Comparison of ENCODE assay signal across 9 mouse cellular contexts in the genomic region with DNA sequence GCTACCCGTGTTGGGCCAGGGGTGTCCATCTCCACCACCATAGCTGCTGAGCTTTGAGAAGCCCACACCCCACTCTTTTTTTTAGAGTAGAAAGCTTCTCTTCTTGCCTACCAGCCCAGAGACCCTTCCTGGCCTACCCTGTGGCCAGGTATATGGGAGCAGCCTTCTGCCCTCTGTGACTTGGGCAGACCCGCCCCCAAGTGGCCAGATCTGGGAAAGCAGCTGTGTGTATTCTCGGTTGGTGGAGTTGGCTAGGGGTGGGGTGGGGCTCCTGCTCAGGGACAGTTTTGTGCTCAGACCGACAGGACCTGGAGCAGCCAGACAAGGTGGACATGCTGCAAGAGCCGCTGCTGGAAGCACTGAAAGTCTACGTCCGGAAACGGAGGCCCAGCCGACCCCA. TPM values are rescaled to one million over a fixed set of nuclear protein-coding genes. Genes with fewer than 3 reads are reported as not detected.
A peak's percentile ranks its signal among the peaks of the same experiment; 100 is the strongest.
DNase-seq lines count a peak whose midpoint lies in the region; ATAC-seq lines count a peak whose summit lies in the region.
"Had no signal": no experiment of that assay in that cellular context is flagged by ENCODE, and none has a peak within 500 bp of the region (broad histone marks: within the 10 kb centered on the region; RNA-seq: fewer than 3 reads in every experiment).

No protein-coding gene starts in this region.

- H3K4me2 ChIP-seq in intestine, embryonic 14.5 days (ENCODE audit: low read length), result no peak overlapping the region
- no peak overlapping the region for H3K4me2 ChIP-seq in liver, embryonic 11.5 days
- H3K4me2 ChIP-seq in neural tube, embryonic 11.5 days (ENCODE audit: low read depth), result no peak overlapping the region
- H3K4me2 ChIP-seq: stomach, embryonic 15.5 days had no signal

- no peaks in the 10 kb centered on the region for H3K27me3 ChIP-seq in intestine, embryonic 14.5 days (replicated peaks; ENCODE audit: control insufficient read depth, insufficient read depth, low read length)
- peaks cover 14% of the 10 kb centered on the region for H3K27me3 ChIP-seq in liver, embryonic 11.5 days (replicated peaks; ENCODE audit: control insufficient read depth, insufficient read depth, low read length)
- H3K27me3 ChIP-seq in neural tube, embryonic 11.5 days (ENCODE audit: control insufficient read depth, insufficient read depth, low read length), result no peaks in the 10 kb centered on the region
- H3K27me3 ChIP-seq: stomach, embryonic 15.5 days had no signal

- ATAC-seq in intestine, embryonic 14.5 days (replicated peaks; ENCODE audit: low FRiP score, low TSS enrichment, low read depth), result peak; percentile 25
- ATAC-seq in liver, embryonic 11.5 days (replicated peaks; ENCODE audit: low FRiP score), result peak; percentile 64; the same call in 1 of the 2 replicates
- ATAC-seq in neural tube, embryonic 11.5 days (ENCODE audit: insufficient read depth, low FRiP score, low TSS enrichment), result no peak

- 52% methylated on average over 9 of the region's 9 CpGs for WGBS in intestine, embryonic 14.5 days
- 44% methylated on average over 9 of the region's 9 CpGs for WGBS in liver, embryonic 11.5 days
- 58% methylated on average over 9 of the region's 9 CpGs for WGBS in neural tube, embryonic 11.5 days

- H3K36me3 ChIP-seq in intestine, embryonic 14.5 days (ENCODE audit: control insufficient read depth, insufficient read depth, low read length), result peaks cover 75% of the 10 kb centered on the region
- H3K36me3 ChIP-seq in liver, embryonic 11.5 days (ENCODE audit: control insufficient read depth, insufficient read depth, low read length), result peaks cover 19% of the 10 kb centered on the region
- H3K36me3 ChIP-seq in neural tube, embryonic 11.5 days (ENCODE audit: control insufficient read depth, insufficient read depth, low read length), result peaks cover 30% of the 10 kb centered on the region

- DNase-seq in ovary, postnatal 14 days (ENCODE audit: low spot score), result peak; percentile 84
- DNase-seq in ovary, adult 18-20 months (ENCODE audit: low spot score), result no peak
- peak; percentile 83 for DNase-seq in cerebellum, adult 11-12 months
- peak; percentile 77 to 87 for DNase-seq in frontal cortex, postnatal 25 days (ENCODE audit: low spot score in 2 of 2)
- DNase-seq in intestine, embryonic 14.5 days (ENCODE audit: low spot score), result peak; percentile 93
- no peak for DNase-seq in liver, embryonic 11.5 days (ENCODE audit: low spot score)
- DNase-seq in neural tube, embryonic 11.5 days (ENCODE audit: low spot score), result peak; percentile 81
- DNase-seq in thymus, adult 18-20 months, result peak; percentile 73 to 79

- H3K9me3 ChIP-seq in intestine, embryonic 14.5 days (ENCODE audit: control insufficient read depth, low read length), result 0 out of 2 replicates have a peak, but pooled peaks cover 5% of the 10 kb centered on the region
- no peaks in the 10 kb centered on the region for H3K9me3 ChIP-seq in liver, embryonic 11.5 days (ENCODE audit: control insufficient read depth, low read length)
- H3K9me3 ChIP-seq in neural tube, embryonic 11.5 days (ENCODE audit: control insufficient read depth, low read length), result no peaks in the 10 kb centered on the region
- H3K9me3 ChIP-seq: stomach, embryonic 15.5 days had no signal

- H3K27ac ChIP-seq in intestine, embryonic 14.5 days (ENCODE audit: low read depth), result no peak overlapping the region
- H3K27ac ChIP-seq in liver, embryonic 11.5 days (ENCODE audit: low read depth, low read length), result no peak overlapping the region
- no peak overlapping the region for H3K27ac ChIP-seq in neural tube, embryonic 11.5 days (ENCODE audit: low read depth, low read length)

- no peak overlapping the region for H3K4me3 ChIP-seq in intestine, embryonic 14.5 days (ENCODE audit: low read depth, low read length)
- no peak overlapping the region for H3K4me3 ChIP-seq in liver, embryonic 11.5 days (ENCODE audit: low read depth, low read length)
- no peak overlapping the region for H3K4me3 ChIP-seq in neural tube, embryonic 11.5 days (ENCODE audit: low read depth, low read length)
- H3K4me3 ChIP-seq: stomach, embryonic 15.5 days had no signal

- H3K9ac ChIP-seq in intestine, embryonic 14.5 days (ENCODE audit: low read length), result no peak overlapping the region
- no peak overlapping the region for H3K9ac ChIP-seq in liver, embryonic 11.5 days (ENCODE audit: low read depth, low read length)
- no peak overlapping the region for H3K9ac ChIP-seq in neural tube, embryonic 11.5 days (ENCODE audit: low read length)
- H3K9ac ChIP-seq: stomach, embryonic 15.5 days had no signal

- peaks cover 44% of the 10 kb centered on the region for H3K4me1 ChIP-seq in intestine, embryonic 14.5 days (replicated peaks; ENCODE audit: control insufficient read depth, insufficient read depth, low read length)
- peaks cover 29% of the 10 kb centered on the region for H3K4me1 ChIP-seq in liver, embryonic 11.5 days (replicated peaks; ENCODE audit: control insufficient read depth, insufficient read depth, low read length)
- peaks cover 37% of the 10 kb centered on the region for H3K4me1 ChIP-seq in neural tube, embryonic 11.5 days (ENCODE audit: control insufficient read depth, insufficient read depth, low read length)

RNA-seq across cellular contexts. Expression of gene Gjd3, which starts 10.6 kb away (rescaled TPM):
- polyA plus RNA-seq in intestine, embryonic 14.5 days (2014; fragmentation: Nextera tagmentation; extraction: Ambion mirVana), result 0.22 TPM in 1 of 2 replicates, not detected in the other
- 0.21 and 0.22 TPM in 2 replicates for polyA plus RNA-seq in liver, embryonic 11.5 days (2014; fragmentation: Nextera tagmentation; extraction: Ambion mirVana)
- polyA plus RNA-seq in neural tube, embryonic 11.5 days (2014; fragmentation: Nextera tagmentation; extraction: Ambion mirVana), result 0.57 TPM in 1 of 2 replicates, not detected in the other

RNA-seq across cellular contexts. Expression of gene Rara, which starts 44.6 kb away (rescaled TPM):
- 42.4 and 43.6 TPM in 2 replicates for polyA plus RNA-seq in intestine, embryonic 14.5 days (2014; fragmentation: Nextera tagmentation; extraction: Ambion mirVana)
- 18.6 and 20.1 TPM in 2 replicates for polyA plus RNA-seq in liver, embryonic 11.5 days (2014; fragmentation: Nextera tagmentation; extraction: Ambion mirVana)
- 73.2 and 75.1 TPM in 2 replicates for polyA plus RNA-seq in neural tube, embryonic 11.5 days (2014; fragmentation: Nextera tagmentation; extraction: Ambion mirVana)

RNA-seq across cellular contexts. Expression of gene Top2a, which starts 51.8 kb away (rescaled TPM):
- polyA plus RNA-seq in intestine, embryonic 14.5 days (2014; fragmentation: Nextera tagmentation; extraction: Ambion mirVana), result 248 and 272 TPM in 2 replicates
- 315 and 330 TPM in 2 replicates for polyA plus RNA-seq in liver, embryonic 11.5 days (2014; fragmentation: Nextera tagmentation; extraction: Ambion mirVana)
- 338 and 339 TPM in 2 replicates for polyA plus RNA-seq in neural tube, embryonic 11.5 days (2014; fragmentation: Nextera tagmentation; extraction: Ambion mirVana)

Comparison
In these comparisons a context has a peak if more than half of its experiments do, and no peak if none do; other contexts are left out.
1. DNase-seq: peak in ovary, postnatal 14 days (single experiment), cerebellum, adult 11-12 months (single experiment), frontal cortex, postnatal 25 days (2 of 2), intestine, embryonic 14.5 days (single experiment), neural tube, embryonic 11.5 days (single experiment) and thymus, adult 18-20 months (2 of 2); none in ovary, adult 18-20 months (single experiment) and liver, embryonic 11.5 days (single experiment).